8 mouse cellular contexts compared by ENCODE assay signal in genomic region chr4:142179531-142179930, GRCm38 (mm10). TPM values are rescaled to one million over a fixed set of nuclear protein-coding genes. Genes with fewer than 3 reads are reported as not detected.
DNase-seq lines count a peak whose midpoint lies in the region; ATAC-seq and TF ChIP-seq lines count a peak whose summit lies in the region.

No protein-coding gene starts in this region.

- H3K4me3 ChIP-seq in forebrain, embryonic 12.5 days (replicated peaks) = no peak overlapping the region
- H3K4me3 ChIP-seq in forebrain, embryonic 10.5 days = no peak overlapping the region
- no peak overlapping the region for H3K4me3 ChIP-seq in hindbrain, embryonic 16.5 days (ENCODE audit: low read length)
- H3K4me3 ChIP-seq in lung, embryonic 14.5 days (ENCODE audit: low read depth, low read length) = no peak overlapping the region
- H3K4me3 ChIP-seq in stomach, postnatal 0 days (ENCODE audit: low read depth, low read length) = no peak overlapping the region

- H3K27me3 ChIP-seq in forebrain, embryonic 12.5 days = no peaks in the 10 kb centered on the region
- H3K27me3 ChIP-seq in forebrain, embryonic 10.5 days (ENCODE audit: poor library complexity, severe bottlenecking) = no peaks in the 10 kb centered on the region
- H3K27me3 ChIP-seq in hindbrain, embryonic 16.5 days (replicated peaks; ENCODE audit: control insufficient read depth, insufficient read depth, low read length) = no peaks in the 10 kb centered on the region
- no peaks in the 10 kb centered on the region for H3K27me3 ChIP-seq in lung, embryonic 14.5 days (ENCODE audit: insufficient read depth, low read length)
- H3K27me3 ChIP-seq in stomach, postnatal 0 days (ENCODE audit: control insufficient read depth, insufficient read depth, low read length) = no peaks in the 10 kb centered on the region

- TF ChIP-seq EP300 in stomach, postnatal 0 days (optimal IDR thresholded peaks at IDR 0.05) = no peak

- no peaks in the 10 kb centered on the region for H3K36me3 ChIP-seq in forebrain, embryonic 12.5 days (replicated peaks)
- no peaks in the 10 kb centered on the region for H3K36me3 ChIP-seq in forebrain, embryonic 10.5 days (replicated peaks)
- H3K36me3 ChIP-seq in hindbrain, embryonic 16.5 days (ENCODE audit: control insufficient read depth, insufficient read depth, low read length) = 0 out of 2 replicates have a peak, but pooled peaks cover 2% of the 10 kb centered on the region
- no peaks in the 10 kb centered on the region for H3K36me3 ChIP-seq in lung, embryonic 14.5 days (ENCODE audit: insufficient read depth)
- no peaks in the 10 kb centered on the region; the same call in 1 of the 2 replicates for H3K36me3 ChIP-seq in stomach, postnatal 0 days (ENCODE audit: control insufficient read depth, insufficient read depth, low read length)

- H3K9ac ChIP-seq in forebrain, embryonic 12.5 days = no peak overlapping the region
- H3K9ac ChIP-seq in hindbrain, embryonic 16.5 days (ENCODE audit: low read depth, low read length) = no peak overlapping the region
- H3K9ac ChIP-seq in lung, embryonic 14.5 days = no peak overlapping the region
- no peak overlapping the region for H3K9ac ChIP-seq in stomach, postnatal 0 days (ENCODE audit: low read length)

- DNase-seq in forebrain, embryonic 10.5 days (ENCODE audit: extremely low spot score, low spot score) = no peak
- peak; percentile 81 to 86 for DNase-seq in adrenal gland, adult 18-20 months (ENCODE audit: low spot score in 2 of 2)
- DNase-seq in gastrocnemius, postnatal 10 days = peak; percentile 71
- DNase-seq in lung, embryonic 14.5 days = peak; percentile 93
- peak; percentile 66 for DNase-seq in stomach, postnatal 0 days (ENCODE audit: low spot score)
- DNase-seq in layer of hippocampus, adult 9-11 months = no peak

- TF ChIP-seq CTCF in lung, embryonic 14.5 days (IDR thresholded peaks at IDR 0.05; ENCODE audit: low read depth) = peak; percentile 16; the same call in 1 of the 2 replicates
- peak; percentile 16; the same call in 1 of the 2 replicates for TF ChIP-seq CTCF in stomach, postnatal 0 days (IDR thresholded peaks at IDR 0.05; ENCODE audit: low read depth)

- no peak for ATAC-seq in forebrain, embryonic 12.5 days (ENCODE audit: low FRiP score)
- peak; percentile 55; the same call in 1 of the 2 replicates for ATAC-seq in hindbrain, embryonic 16.5 days
- peak; percentile 69 for ATAC-seq in lung, embryonic 14.5 days (ENCODE audit: insufficient read depth)
- ATAC-seq in stomach, postnatal 0 days (ENCODE audit: low FRiP score, low TSS enrichment) = peak; percentile 46; the same call in 1 of the 2 replicates

- H3K9me3 ChIP-seq in forebrain, embryonic 12.5 days = no peaks in the 10 kb centered on the region
- no peaks in the 10 kb centered on the region for H3K9me3 ChIP-seq in forebrain, embryonic 10.5 days
- H3K9me3 ChIP-seq in hindbrain, embryonic 16.5 days (ENCODE audit: control insufficient read depth, low read length) = peaks cover 3% of the 10 kb centered on the region; the same call in 1 of the 2 replicates
- H3K9me3 ChIP-seq in lung, embryonic 14.5 days (ENCODE audit: low read depth, low read length) = no peaks in the 10 kb centered on the region
- H3K9me3 ChIP-seq in stomach, postnatal 0 days (ENCODE audit: control insufficient read depth, low read length) = no peaks in the 10 kb centered on the region

- peaks cover 20% of the 10 kb centered on the region for H3K4me1 ChIP-seq in forebrain, embryonic 12.5 days
- peaks cover 31% of the 10 kb centered on the region for H3K4me1 ChIP-seq in forebrain, embryonic 10.5 days
- peaks cover 6% of the 10 kb centered on the region for H3K4me1 ChIP-seq in hindbrain, embryonic 16.5 days (ENCODE audit: control insufficient read depth, insufficient read depth, low read depth, low read length)
- peaks cover 34% of the 10 kb centered on the region for H3K4me1 ChIP-seq in lung, embryonic 14.5 days (ENCODE audit: insufficient read depth)
- peaks cover 18% of the 10 kb centered on the region for H3K4me1 ChIP-seq in stomach, postnatal 0 days (replicated peaks; ENCODE audit: control insufficient read depth, insufficient read depth)

- H3K27ac ChIP-seq in forebrain, embryonic 12.5 days = peak overlapping the region; percentile 43; the same call in 1 of the 2 replicates
- H3K27ac ChIP-seq in forebrain, embryonic 10.5 days = no peak overlapping the region
- H3K27ac ChIP-seq in hindbrain, embryonic 16.5 days (ENCODE audit: low read depth, low read length) = peak overlapping the region; percentile 54; the same call in 1 of the 2 replicates
- peak overlapping the region; percentile 94 for H3K27ac ChIP-seq in lung, embryonic 14.5 days (ENCODE audit: low read depth)
- H3K27ac ChIP-seq in stomach, postnatal 0 days (replicated peaks) = peak overlapping the region; percentile 80

- WGBS in forebrain, embryonic 12.5 days = 81% methylated on average over 13 of the region's 13 CpGs
- 85% methylated on average over 13 of the region's 13 CpGs for WGBS in forebrain, embryonic 10.5 days
- WGBS in hindbrain, embryonic 16.5 days = 48% methylated on average over 13 of the region's 13 CpGs
- WGBS in lung, embryonic 14.5 days = 7% methylated on average over 13 of the region's 13 CpGs
- 10% methylated on average over 13 of the region's 13 CpGs for WGBS in stomach, postnatal 0 days

- no peak overlapping the region for H3K4me2 ChIP-seq in forebrain, embryonic 12.5 days
- no peak overlapping the region for H3K4me2 ChIP-seq in hindbrain, embryonic 16.5 days (ENCODE audit: low read length)
- peak overlapping the region; percentile 43; the same call in 1 of the 2 replicates for H3K4me2 ChIP-seq in lung, embryonic 14.5 days
- no peak overlapping the region for H3K4me2 ChIP-seq in stomach, postnatal 0 days (replicated peaks; ENCODE audit: low read depth)

RNA-seq across cellular contexts. Expression of gene Kazn, which starts 59.7 kb away (rescaled TPM):
- 22.2 and 25.6 TPM in 2 replicates for polyA plus RNA-seq in forebrain, embryonic 12.5 days (2016; fragmentation: Nextera tagmentation; extraction: Ambion mirVana)
- 11.4 and 11.8 TPM in 2 replicates for polyA plus RNA-seq in forebrain, embryonic 10.5 days (2016; fragmentation: Nextera tagmentation; extraction: Ambion mirVana)
- total RNA-seq in adrenal gland, adult 18-20 months (2021) = 10 to 100 TPM; 11.1 to 18.6 TPM
- 1 to 10 TPM; 7.1 to 10.0 TPM for total RNA-seq in gastrocnemius, postnatal 10 days (2021)
- polyA plus RNA-seq in hindbrain, embryonic 16.5 days (2015; fragmentation: Nextera tagmentation; extraction: Ambion mirVana) = 26.4 and 27.1 TPM in 2 replicates
- polyA plus RNA-seq in lung, embryonic 14.5 days (2014; fragmentation: Nextera tagmentation; extraction: Ambion mirVana) = 12.8 and 14.1 TPM in 2 replicates
- polyA plus RNA-seq in stomach, postnatal 0 days (2015; fragmentation: Nextera tagmentation; extraction: Ambion mirVana) = 11.4 and 13.6 TPM in 2 replicates

Comparison
In these comparisons a context has a peak if more than half of its experiments do, and no peak if none do; other contexts are left out.
1. DNase-seq: peak in adrenal gland, adult 18-20 months (2 of 2), gastrocnemius, postnatal 10 days (single experiment), lung, embryonic 14.5 days (single experiment) and stomach, postnatal 0 days (single experiment); none in forebrain, embryonic 10.5 days (single experiment) and layer of hippocampus, adult 9-11 months (single experiment).